Mouse (Mus musculus) brain, embryonic 14.5 days (tissue): ENCODE results near the gene Stxbp5l. TPM values are rescaled to one million over a fixed set of nuclear protein-coding genes. Genes with fewer than 3 reads are reported as not detected.

Source experiments
- DNase-seq: peaks from one replicate; pipeline ENCODE4 v3.0.0-alpha.2; 2011; ENCODE audit warnings: low read depth
- CTCF ChIP-seq: fragments of 200-500 bp; IDR thresholded peaks from 2 replicates; pipeline ENCODE4 v1.5.1; 2012; ENCODE audit warnings: inconsistent platforms, mild to moderate bottlenecking, moderate library complexity, borderline replicate concordance; ENCODE audit not compliant: insufficient read depth, insufficient read length; ENCODE audit errors: extremely low read depth
- POLR2A ChIP-seq: fragments of 200-500 bp; IDR thresholded peaks from 2 replicates; pipeline ENCODE4 v1.6.1; 2012; ENCODE audit warnings: mild to moderate bottlenecking, inconsistent platforms, borderline replicate concordance; ENCODE audit not compliant: poor library complexity, insufficient read depth, insufficient read length, severe bottlenecking; ENCODE audit errors: extremely low read depth
- polyA plus RNA-seq: library from polyadenylated mRNA; depleted of rRNA; stranded (reverse); fragments of >200 nt; gene quantifications from 2 replicates; pipeline ENCODE4 v1.2.3, GENCODE M21; 2012; rRNA removed

Gene Stxbp5l
- polyA plus RNA-seq = 2.0 and 4.0 TPM in 2 replicates

DNA sequence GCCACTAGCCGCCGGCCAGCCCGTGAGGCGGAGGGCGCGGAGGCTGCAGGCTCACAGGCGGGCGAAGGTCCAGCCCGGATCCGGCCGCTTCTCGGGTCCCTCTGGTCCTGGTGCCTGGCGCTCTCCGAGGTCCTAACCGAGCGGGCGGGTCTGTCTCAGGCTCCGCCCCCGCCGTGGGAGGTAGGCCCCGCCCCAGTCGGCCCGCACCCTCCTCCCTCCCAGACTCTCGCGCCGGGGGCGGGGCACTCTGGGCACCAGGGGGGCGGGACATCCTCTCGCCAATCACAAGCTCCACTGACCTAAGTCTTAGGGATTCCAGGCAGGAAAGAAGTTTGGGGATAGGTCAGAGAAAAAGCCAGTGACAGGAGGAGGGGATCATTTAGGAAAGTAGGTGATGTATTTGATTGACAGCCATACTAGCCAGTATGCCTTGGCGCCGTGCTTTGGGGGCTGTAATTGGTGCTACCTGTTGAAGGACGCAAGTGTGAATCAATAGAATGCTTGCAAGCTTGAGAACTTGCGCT, at the start of gene Stxbp5l:
Stxbp5l (minus strand) TSS at position 142 of the 524 bp plus-strand sequence.
- peak; percentile 35; the same call in 1 of the 2 replicates for TF ChIP-seq POLR2A
- no peak for TF ChIP-seq CTCF
- DNase-seq = peak; percentile 96

DNA sequence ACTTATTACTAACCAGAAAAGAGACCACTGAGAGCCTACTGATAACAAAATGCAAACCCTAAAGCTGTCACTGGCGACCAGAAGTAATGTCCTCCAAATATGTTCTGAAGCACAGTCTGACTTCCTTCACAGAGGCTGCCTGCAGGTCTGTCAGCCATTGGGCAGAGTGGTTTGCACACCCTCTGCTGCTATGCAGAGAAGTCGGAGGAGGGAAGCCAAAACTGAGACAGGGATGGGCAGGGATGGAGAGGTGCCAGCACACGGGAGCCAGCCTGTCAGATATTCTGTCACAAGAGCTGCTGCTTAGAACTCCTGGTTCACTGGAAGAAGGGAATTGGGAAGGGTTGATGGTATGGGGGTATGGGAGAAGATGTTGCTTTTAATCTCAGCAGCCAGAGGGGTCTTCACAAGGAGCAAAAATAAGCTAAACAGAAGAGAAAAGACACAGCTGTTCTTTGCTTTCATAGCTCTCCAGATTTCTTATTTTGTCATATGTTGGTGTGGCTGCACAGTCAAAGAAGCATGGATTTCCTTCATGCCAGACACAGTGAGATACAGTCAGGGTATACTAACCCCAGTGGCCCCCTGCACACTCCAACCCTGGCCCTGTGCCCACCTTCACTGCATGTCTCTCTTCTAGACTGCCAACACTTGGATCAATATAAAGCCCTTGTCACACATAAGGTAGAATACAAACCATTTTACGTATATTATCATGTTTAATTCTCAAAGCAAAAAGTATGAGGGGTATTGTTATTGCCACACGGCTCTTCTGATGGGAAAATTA, 48.8 kb upstream of the Stxbp5l start:
- peak; percentile 40 for DNase-seq

DNA sequence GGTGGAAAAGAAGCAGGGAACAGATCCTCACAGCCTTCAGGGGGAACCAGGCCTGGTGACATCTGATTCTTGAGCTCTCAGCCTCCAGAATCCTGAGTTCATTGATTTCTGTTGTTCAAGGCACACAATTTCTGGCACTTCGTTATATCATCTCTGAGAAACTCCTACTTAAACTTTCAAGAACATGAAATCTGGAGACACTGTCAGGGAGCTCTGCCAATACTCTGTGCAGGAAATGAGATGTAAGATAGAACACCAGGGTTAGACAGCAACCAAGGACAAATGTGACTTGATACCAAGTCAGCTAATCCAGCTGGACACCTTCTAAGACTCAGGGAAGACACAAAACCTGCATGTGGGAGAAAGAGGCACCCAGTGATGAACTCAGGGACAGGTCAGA, 40.7 kb upstream of the Stxbp5l start:
- TF ChIP-seq CTCF = no peak
- TF ChIP-seq POLR2A = no peak

More for the DNA sequence above, 48.8 kb upstream of the Stxbp5l start:
- no peak for TF ChIP-seq CTCF
- no peak for TF ChIP-seq POLR2A

DNA sequence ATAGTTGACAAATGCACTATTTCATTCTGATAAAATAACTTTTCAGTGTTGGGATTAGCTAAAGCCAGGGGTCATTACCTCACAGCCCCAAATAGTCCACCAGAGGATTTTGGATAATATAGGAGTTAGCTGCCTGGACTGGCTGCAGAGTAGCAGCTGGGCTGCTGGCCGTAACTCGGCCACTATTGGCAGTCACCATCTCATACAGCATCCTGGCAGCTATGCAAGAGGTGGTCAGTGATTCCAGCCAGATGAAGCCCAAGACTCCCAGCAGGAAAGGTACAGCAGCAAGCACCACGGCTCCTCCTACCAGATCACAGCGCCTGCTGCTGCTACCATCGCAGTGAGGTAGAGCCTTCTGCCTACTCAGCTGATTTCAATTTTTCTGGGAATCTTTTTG, 38.1 kb upstream of the Stxbp5l start:
- DNase-seq = no peak
- TF ChIP-seq POLR2A (no peak), CTCF (no peak)

More for the DNA sequence above, 40.7 kb upstream of the Stxbp5l start:
- DNase-seq = no peak

DNA sequence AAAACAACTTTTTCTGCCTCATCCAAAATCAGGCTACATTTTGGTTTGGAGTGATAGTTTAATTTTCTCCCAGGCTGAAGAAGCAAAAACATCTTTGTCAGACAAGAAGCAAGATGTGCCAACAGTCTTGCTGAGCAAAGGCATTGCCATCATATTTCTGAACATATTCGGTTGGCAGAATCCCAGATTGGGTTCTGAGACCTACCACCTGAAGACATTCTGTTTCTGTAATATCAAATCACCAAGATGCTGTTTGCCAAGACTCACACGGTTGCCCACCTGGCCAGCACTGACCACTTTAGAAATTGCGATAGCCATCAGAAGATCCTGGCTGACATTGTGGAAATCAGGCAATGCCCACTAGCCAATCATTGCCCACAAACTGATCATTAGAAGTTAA, 37.1 kb upstream of the Stxbp5l start:
- no peak for DNase-seq
- TF ChIP-seq POLR2A (no peak), CTCF (no peak)

DNA sequence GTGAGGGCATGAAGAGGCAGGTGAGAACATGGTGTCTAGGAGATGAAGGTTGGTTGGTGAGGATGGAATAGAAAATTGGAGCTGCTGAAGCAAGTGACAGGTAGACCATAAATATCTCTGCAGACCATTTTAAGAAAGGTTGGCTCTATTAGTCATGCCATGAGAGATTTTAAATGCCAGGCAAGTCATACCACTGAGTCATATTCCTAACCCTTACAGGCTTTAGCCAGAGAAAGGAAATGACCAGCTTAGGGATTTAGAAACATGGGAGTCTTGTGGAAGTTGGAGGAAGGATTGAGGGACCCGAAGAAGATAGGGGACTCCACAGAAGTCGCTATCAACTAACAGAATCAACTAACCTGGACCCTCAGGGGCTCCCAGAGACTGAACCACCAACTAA, 35.8 kb upstream of the Stxbp5l start:
- DNase-seq = no peak

DNA sequence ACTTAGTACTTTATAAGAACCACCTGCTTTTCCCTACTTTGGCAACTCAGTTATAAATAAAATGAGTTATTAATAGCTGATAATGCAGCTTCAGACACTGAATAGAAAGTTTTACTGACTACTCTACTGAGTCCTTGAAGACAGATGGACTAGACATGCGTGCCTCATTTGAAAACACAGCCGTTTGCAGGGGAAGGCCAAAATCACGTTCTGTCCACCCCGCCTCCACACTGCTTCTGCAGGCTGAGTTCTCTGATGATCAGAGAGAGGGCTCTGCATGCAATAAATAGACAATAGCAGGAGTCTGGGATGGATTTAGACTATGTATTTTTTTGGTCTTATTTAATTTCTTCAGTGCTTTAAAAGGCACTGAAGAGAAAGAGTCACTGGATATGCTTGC, 20.8 kb upstream of the Stxbp5l start:
- no peak for DNase-seq
- TF ChIP-seq POLR2A = no peak
- TF ChIP-seq CTCF = no peak

More for the DNA sequence above, 35.8 kb upstream of the Stxbp5l start:
- TF ChIP-seq CTCF (no peak), POLR2A (no peak)

DNA sequence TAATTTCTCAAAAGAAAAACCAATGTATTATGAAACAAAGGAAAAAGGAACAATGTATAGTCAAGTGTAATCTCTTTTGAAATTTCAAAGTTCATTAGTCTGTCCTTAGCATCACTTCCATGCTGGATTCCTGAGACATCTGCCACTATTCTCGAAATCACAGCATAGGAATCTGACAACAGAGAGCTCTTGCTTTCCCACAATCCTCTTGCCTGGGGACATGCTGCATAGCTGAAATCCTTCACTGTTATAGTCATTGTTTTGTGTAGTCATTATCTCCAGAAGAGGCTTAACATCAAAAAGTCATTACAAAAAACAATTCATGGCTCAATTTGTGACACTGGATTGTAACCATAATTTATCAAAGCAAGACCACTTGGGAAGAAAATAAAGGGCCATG, 20.2 kb upstream of the Stxbp5l start:
- DNase-seq = no peak
- TF ChIP-seq POLR2A = no peak

DNA sequence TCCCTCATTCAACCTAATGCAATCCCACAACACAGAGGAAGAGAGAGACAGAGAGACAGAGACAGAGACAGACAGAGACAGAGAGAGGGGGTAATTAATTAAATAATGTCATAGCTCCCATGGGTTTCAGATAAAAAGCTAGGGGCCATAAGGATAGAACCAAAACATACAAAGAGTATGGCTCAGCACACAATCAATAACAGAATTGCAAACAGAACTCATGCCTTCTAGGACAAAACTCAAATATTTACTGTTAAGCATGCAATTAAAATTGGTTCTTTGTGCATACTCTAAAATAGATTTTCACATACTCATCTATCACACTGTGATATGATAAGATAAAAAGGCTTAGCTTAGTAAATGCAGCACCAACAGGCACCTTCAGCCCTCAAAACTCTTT, 5.2 kb upstream of the Stxbp5l start:
- DNase-seq = no peak
- TF ChIP-seq POLR2A (no peak), CTCF (no peak)

DNA sequence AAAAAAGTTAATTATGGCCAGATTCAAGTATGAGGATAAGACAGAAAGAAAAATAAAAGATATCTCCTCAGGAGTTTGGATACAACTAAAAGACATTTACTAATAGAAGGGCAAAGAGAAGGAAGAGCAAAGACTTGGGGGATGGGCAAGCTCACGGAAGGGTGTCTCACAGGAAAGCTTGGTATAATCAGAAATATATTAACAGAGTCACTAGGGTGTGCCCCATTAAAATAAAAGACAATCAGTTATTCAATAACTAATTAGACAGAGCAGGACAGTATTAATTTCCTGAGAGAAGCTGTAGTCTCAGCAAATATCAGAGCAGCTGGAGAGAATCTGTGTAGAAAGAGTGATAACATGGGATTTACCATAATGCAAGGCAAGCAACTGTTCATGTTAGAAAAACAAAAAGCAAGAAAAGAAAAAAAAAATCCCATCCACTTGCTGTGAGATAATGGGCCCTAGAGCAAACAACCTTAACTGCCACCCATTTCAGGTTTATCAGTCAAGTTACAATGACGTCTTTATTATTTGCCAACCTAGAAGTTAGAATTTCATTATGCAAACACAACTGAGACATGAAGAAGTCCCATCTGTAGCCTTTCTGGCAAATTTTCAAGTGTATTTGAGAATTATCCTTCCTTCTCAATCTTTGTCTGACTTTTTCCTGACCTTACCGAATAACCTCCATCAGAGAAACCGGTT, 4.6 kb upstream of the Stxbp5l start:
- peak; percentile 17 for DNase-seq
- no peak for TF ChIP-seq POLR2A
- TF ChIP-seq CTCF = no peak

DNA sequence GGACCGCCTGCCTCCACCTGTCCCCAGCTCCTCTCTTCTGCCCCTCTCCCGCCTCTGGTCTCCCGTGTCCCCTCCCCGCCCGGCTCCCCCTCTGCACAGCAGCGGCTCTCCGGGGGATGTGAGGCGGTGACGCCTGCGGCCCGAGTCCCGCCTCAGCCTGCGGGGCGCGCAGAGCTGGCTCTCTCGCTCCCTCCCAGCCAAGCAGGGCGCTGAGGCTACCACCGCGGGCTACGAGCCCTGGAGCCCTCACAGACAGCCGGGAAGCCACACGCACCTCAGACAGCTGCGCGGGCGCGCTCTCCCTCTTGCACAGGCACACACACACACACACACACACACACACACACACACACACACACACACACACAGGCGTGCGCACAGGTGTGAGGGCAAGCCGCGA, 393 bp downstream of the Stxbp5l start:
- DNase-seq = no peak

DNA sequence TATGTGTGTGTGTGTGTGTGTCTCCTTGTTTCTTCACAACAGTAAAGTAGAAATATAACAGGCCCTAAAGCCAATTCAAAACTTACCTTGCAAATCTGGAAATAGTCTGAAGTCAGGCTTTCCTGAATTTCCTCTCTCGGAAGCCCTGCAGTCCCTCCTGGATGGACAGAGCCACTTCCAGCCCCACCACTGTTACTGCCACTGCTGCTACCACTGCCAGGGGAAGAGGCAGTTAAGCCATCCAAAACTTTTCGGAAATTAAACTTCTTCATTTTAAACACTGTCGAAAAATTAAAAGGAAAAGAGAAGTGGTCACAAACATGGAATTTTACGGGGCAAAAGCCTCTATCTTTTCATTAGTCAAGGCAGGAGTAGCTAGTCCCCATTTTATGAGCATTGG, 1.3 kb downstream of the Stxbp5l start:
- no peak for DNase-seq
- TF ChIP-seq POLR2A (no peak), CTCF (no peak)

More for the DNA sequence above, 393 bp downstream of the Stxbp5l start:
- no peak for TF ChIP-seq POLR2A
- TF ChIP-seq CTCF = no peak

DNA sequence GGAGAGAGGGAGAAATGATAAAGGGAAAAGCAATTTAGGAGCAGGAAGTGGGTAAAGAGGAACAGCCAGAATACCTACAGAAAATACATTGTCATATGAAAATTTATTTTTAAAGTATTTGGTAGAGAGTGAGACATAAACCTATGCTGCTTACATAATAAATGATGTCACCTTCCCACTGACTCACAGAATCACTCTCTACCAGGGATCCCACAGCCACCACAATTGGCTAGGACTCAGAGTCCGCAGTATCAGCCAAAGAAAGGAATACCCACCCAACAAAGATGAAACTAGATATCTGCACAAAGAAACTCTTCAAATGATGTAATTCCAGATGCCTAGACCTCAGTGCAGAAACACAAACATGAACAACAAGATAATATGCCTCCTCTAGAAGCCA, 12.0 kb downstream of the Stxbp5l start:
- DNase-seq = no peak
- no peak for TF ChIP-seq POLR2A
- no peak for TF ChIP-seq CTCF
